Mouse (Mus musculus): ENCODE results near the gene Rslcan18.
"Not testable (repeated sequence)": the region's sequence is repeated elsewhere in the genome, so short reads cannot be mapped to it uniquely, and the experiment has no call there.

The Rslcan18 gene

GRCm38 (mm10) chr13:67116163-67116562 is at the start of gene Rslcan18:
Gene Rslcan18 (minus strand): TSS chr13:67116263.
- not testable (repeated sequence) for DNase-seq (ENCODE audit: low read depth, low spot score)

- DNase-seq (ENCODE audit: low read depth, low spot score): peak; percentile 73
Observed at GRCm38 (mm10) chr13:67128038-67128721, 12.1 kb upstream of the Rslcan18 start.

GRCm38 (mm10) chr13:67127507-67127906 is 11.4 kb upstream of the Rslcan18 start:
- not testable (repeated sequence) for DNase-seq (ENCODE audit: low read depth, low spot score)

- DNase-seq (ENCODE audit: low read depth, low spot score): no peak
Observed at GRCm38 (mm10) chr13:67124460-67124859, 8.4 kb upstream of the Rslcan18 start.

- DNase-seq (ENCODE audit: low read depth, low spot score): not testable (repeated sequence)
Observed at GRCm38 (mm10) chr13:67121360-67121759, 5.3 kb upstream of the Rslcan18 start, which contains the start of gene Zfp759. Gene Zfp759 (plus strand): TSS chr13:67121660.

- no peak for DNase-seq (ENCODE audit: low read depth, low spot score)
Observed at GRCm38 (mm10) chr13:67113287-67113686, 2.8 kb downstream of the Rslcan18 start.

GRCm38 (mm10) chr13:67112096-67112495 is 4.0 kb downstream of the Rslcan18 start:
- no peak for DNase-seq (ENCODE audit: low read depth, low spot score)

- no peak for DNase-seq (ENCODE audit: low read depth, low spot score)
Observed at GRCm38 (mm10) chr13:67108821-67109206, 7.2 kb downstream of the Rslcan18 start.

GRCm38 (mm10) chr13:67108194-67108820 is 7.8 kb downstream of the Rslcan18 start, which contains the start of gene Gm28557:
Gene Gm28557 (minus strand): TSS chr13:67108604.
- peak; percentile 95 for DNase-seq (ENCODE audit: low read depth, low spot score)

- DNase-seq (ENCODE audit: low read depth, low spot score): peak; percentile 3
Observed at GRCm38 (mm10) chr13:67107681-67108080, 8.4 kb downstream of the Rslcan18 start.

- DNase-seq (ENCODE audit: low read depth, low spot score): no peak
Observed at GRCm38 (mm10) chr13:67097876-67098275, 18.2 kb downstream of the Rslcan18 start, which contains the start of gene Zfp708. Gene Zfp708 (minus strand): TSS chr13:67097976.

- DNase-seq (ENCODE audit: low read depth, low spot score): no peak
Observed at GRCm38 (mm10) chr13:67090154-67090553, 25.9 kb downstream of the Rslcan18 start.

- no peak for DNase-seq (ENCODE audit: low read depth, low spot score)
Observed at GRCm38 (mm10) chr13:67081946-67082345, 34.1 kb downstream of the Rslcan18 start.

GRCm38 (mm10) chr13:67081142-67081713 is 34.8 kb downstream of the Rslcan18 start:
- peak; percentile 81 for DNase-seq (ENCODE audit: low read depth, low spot score)

- no peak for DNase-seq (ENCODE audit: low read depth, low spot score)
Observed at GRCm38 (mm10) chr13:67077244-67077643, 38.8 kb downstream of the Rslcan18 start.

- no peak for DNase-seq (ENCODE audit: low read depth, low spot score)
Observed at GRCm38 (mm10) chr13:67072786-67073185, 43.3 kb downstream of the Rslcan18 start.

- no peak for DNase-seq (ENCODE audit: low read depth, low spot score)
Observed at GRCm38 (mm10) chr13:67065386-67065785, 50.7 kb downstream of the Rslcan18 start.

- no peak for DNase-seq (ENCODE audit: low read depth, low spot score)
Observed at GRCm38 (mm10) chr13:67062427-67062826, 53.6 kb downstream of the Rslcan18 start.

GRCm38 (mm10) chr13:67060786-67061358 is 55.2 kb downstream of the Rslcan18 start, which contains the start of gene Zfp712:
Gene Zfp712 (minus strand): TSS chr13:67061170.
- peak; percentile 83 for DNase-seq (ENCODE audit: low read depth, low spot score)

GRCm38 (mm10) chr13:67060161-67060785 is 55.8 kb downstream of the Rslcan18 start:
- DNase-seq (ENCODE audit: low read depth, low spot score): peak; percentile 3

Measured in skeletal muscle tissue, adult 2 months (tissue).